Mouse (Mus musculus) stomach, embryonic 15.5 days (tissue): ENCODE results near the gene Prss57. TPM values are rescaled to one million over a fixed set of nuclear protein-coding genes. Genes with fewer than 3 reads are reported as not detected.
"Not testable (repeated sequence)": the region's sequence is repeated elsewhere in the genome, so short reads cannot be mapped to it uniquely, and the experiment has no call there.

ENCODE experiments used
- ATAC-seq: fragments of 200-750 bp; cut with Nextera tagmentation; 2 replicates; pipeline ENCODE4 v1.8.0; 2017; ENCODE audit warnings: low read depth, moderate number of reproducible peaks, moderate TSS enrichment; ENCODE audit not compliant: insufficient read depth, low FRiP score
- H3K27ac ChIP-seq: fragments of 300-500 bp; sonication (generic); 2 replicates; pipeline ENCODE4 v1.5.1; 2015; ENCODE audit warnings: mild to moderate bottlenecking, inconsistent platforms
- H3K27me3 ChIP-seq: fragments of 300-500 bp; sonication (generic); replicated peaks from 2 replicates; pipeline ENCODE4 v1.6.1; 2015; ENCODE audit warnings: inconsistent platforms
- H3K36me3 ChIP-seq: fragments of 300-500 bp; sonication (generic); 2 replicates; pipeline ENCODE4 v1.6.1; 2015; ENCODE audit warnings: inconsistent platforms
- H3K4me1 ChIP-seq: fragments of 300-500 bp; sonication (generic); 2 replicates; pipeline ENCODE4 v1.6.1; 2015; ENCODE audit warnings: inconsistent platforms
- H3K4me2 ChIP-seq: fragments of 300-500 bp; sonication (generic); 2 replicates; pipeline ENCODE4 v1.6.1; 2015; ENCODE audit warnings: mild to moderate bottlenecking, inconsistent platforms
- H3K4me3 ChIP-seq: fragments of 300-500 bp; sonication (generic); replicated peaks from 2 replicates; pipeline ENCODE4 v1.5.1; 2015; ENCODE audit warnings: inconsistent platforms
- H3K9ac ChIP-seq: fragments of 300-500 bp; sonication (generic); 2 replicates; pipeline ENCODE4 v1.6.1; 2015; ENCODE audit warnings: inconsistent platforms
- H3K9me3 ChIP-seq: fragments of 300-500 bp; sonication (generic); 2 replicates; pipeline ENCODE4 v1.6.1; 2016; ENCODE audit warnings: inconsistent platforms
- WGBS: fragments of 180-500 bp; shearing (Covaris S2); methylation state at CpG from one replicate; pipeline ENCODE4 v1.1.7; 2015; 5-methylcytosine and 5-hydroxymethylcytosine counted together
- polyA plus RNA-seq: library from polyadenylated mRNA; unstranded; fragments of >200 nt; fragmentation: Nextera tagmentation; extraction: Ambion mirVana; gene quantifications from 2 replicates; pipeline ENCODE4 v1.2.1, GENCODE M21; 2015

Gene Prss57
- polyA plus RNA-seq, 1 experiment from 2014 or later = 0.31 TPM

GRCm38 (mm10) chr10:79765228-79765745, 25.5 kb downstream of the Prss57 start:
- Histone ChIP-seq H3K27ac (no peak overlapping the region), H3K9ac (peak overlapping the region; percentile 30; the same call in 1 of the 2 replicates), H3K4me1 (peaks cover 35% of the 10 kb centered on the region), H3K4me2 (peak overlapping the region; percentile 80), H3K4me3 (peak overlapping the region; percentile 91), H3K36me3 (peaks cover 17% of the 10 kb centered on the region), H3K9me3 (no peaks in the 10 kb centered on the region), H3K27me3 (no peaks in the 10 kb centered on the region)
- no peak for ATAC-seq
- WGBS = 65% methylated on average over 2 of the region's 2 CpGs

- Histone ChIP-seq H3K27me3 (no peaks in the 10 kb centered on the region), H3K9ac (no peak overlapping the region), H3K4me1 (peaks cover 35% of the 10 kb centered on the region), H3K36me3 (peaks cover 19% of the 10 kb centered on the region), H3K9me3 (no peaks in the 10 kb centered on the region), H3K4me3 (no peak overlapping the region), H3K4me2 (no peak overlapping the region), H3K27ac (no peak overlapping the region)
- WGBS = 70% methylated on average over 7 of the region's 7 CpGs
- no peak for ATAC-seq
These were observed 26.5 kb downstream of the Prss57 start for GRCm38 (mm10) chr10:79764234-79764633.

GRCm38 (mm10) chr10:79762875-79763274, 27.9 kb downstream of the Prss57 start:
- no peak overlapping the region for H3K9ac ChIP-seq
- H3K4me3 ChIP-seq = no peak overlapping the region
- H3K27ac ChIP-seq = no peak overlapping the region
- H3K4me2 ChIP-seq = no peak overlapping the region
- H3K27me3 ChIP-seq = no peaks in the 10 kb centered on the region
- ATAC-seq = no peak
- H3K4me1 ChIP-seq = peaks cover 27% of the 10 kb centered on the region
- H3K36me3 ChIP-seq = peaks cover 31% of the 10 kb centered on the region
- H3K9me3 ChIP-seq = no peaks in the 10 kb centered on the region
- 82% methylated on average over 3 of the region's 3 CpGs for WGBS

- peaks cover 45% of the 10 kb centered on the region for H3K36me3 ChIP-seq
- no peak overlapping the region for H3K9ac ChIP-seq
- WGBS = 88% methylated on average over 11 of the region's 11 CpGs
- no peak overlapping the region for H3K4me3 ChIP-seq
- H3K4me1 ChIP-seq = peaks cover 22% of the 10 kb centered on the region
- no peak for ATAC-seq
- H3K27ac ChIP-seq = no peak overlapping the region
- no peaks in the 10 kb centered on the region for H3K27me3 ChIP-seq
- no peak overlapping the region for H3K4me2 ChIP-seq
- H3K9me3 ChIP-seq = no peaks in the 10 kb centered on the region
These were observed 30.1 kb downstream of the Prss57 start for GRCm38 (mm10) chr10:79760603-79761143.

GRCm38 (mm10) chr10:79759675-79760074, 31.1 kb downstream of the Prss57 start:
- not testable (repeated sequence) for H3K9me3 ChIP-seq, H3K4me3 ChIP-seq, ATAC-seq, H3K4me2 ChIP-seq, H3K27ac ChIP-seq, H3K27me3 ChIP-seq, H3K9ac ChIP-seq
- Histone ChIP-seq H3K36me3 (peaks cover 45% of the 10 kb centered on the region), H3K4me1 (peaks cover 17% of the 10 kb centered on the region; the same call in 1 of the 2 replicates)
- WGBS = 100% methylated on average over 1 of the region's 1 CpGs

- Histone ChIP-seq H3K9me3 (no peaks in the 10 kb centered on the region), H3K27me3 (no peaks in the 10 kb centered on the region), H3K4me2 (no peak overlapping the region), H3K4me3 (no peak overlapping the region), H3K36me3 (peaks cover 40% of the 10 kb centered on the region), H3K9ac (no peak overlapping the region), H3K4me1 (0 out of 2 replicates have a peak, but pooled peaks cover 4% of the 10 kb centered on the region), H3K27ac (no peak overlapping the region)
- WGBS = 90% methylated on average over 24 of the region's 24 CpGs
- ATAC-seq = no peak
These were observed 34.1 kb downstream of the Prss57 start for GRCm38 (mm10) chr10:79756660-79757059.

- H3K9ac ChIP-seq = no peak overlapping the region
- H3K27ac ChIP-seq = no peak overlapping the region
- no peak overlapping the region for H3K4me2 ChIP-seq
- no peaks in the 10 kb centered on the region for H3K9me3 ChIP-seq
- H3K36me3 ChIP-seq = peaks cover 32% of the 10 kb centered on the region
- no peaks in the 10 kb centered on the region for H3K27me3 ChIP-seq
- H3K4me1 ChIP-seq = 0 out of 2 replicates have a peak, but pooled peaks cover 4% of the 10 kb centered on the region
- 82% methylated on average over 3 of the region's 3 CpGs for WGBS
- ATAC-seq = no peak
- H3K4me3 ChIP-seq = no peak overlapping the region
These were observed 34.9 kb downstream of the Prss57 start for GRCm38 (mm10) chr10:79755854-79756253.

GRCm38 (mm10) chr10:79754856-79755516, 35.8 kb downstream of the Prss57 start, which contains the start of gene Fgf22:
Fgf22 (plus strand) TSS chr10:79755076.
- Histone ChIP-seq H3K4me1 (0 out of 2 replicates have a peak, but pooled peaks cover 4% of the 10 kb centered on the region), H3K36me3 (peaks cover 28% of the 10 kb centered on the region), H3K27me3 (no peaks in the 10 kb centered on the region), H3K9ac (0 out of 2 replicates have a peak within 1 kb of the TSS, but pooled peaks have one; percentile 16), H3K9me3 (no peaks in the 10 kb centered on the region), H3K27ac (no peak within 1 kb of the TSS), H3K4me3 (peak within 1 kb of the TSS; percentile 27), H3K4me2 (peak within 1 kb of the TSS; percentile 63)
- peak; percentile 84 for ATAC-seq
- 1% methylated on average over 36 of the region's 36 CpGs for WGBS

GRCm38 (mm10) chr10:79748496-79748895, 42.3 kb downstream of the Prss57 start:
- no peak for ATAC-seq
- WGBS = 79% methylated on average over 6 of the region's 6 CpGs
- Histone ChIP-seq H3K4me1 (peaks cover 6% of the 10 kb centered on the region; the same call in 1 of the 2 replicates), H3K4me2 (no peak overlapping the region), H3K27ac (no peak overlapping the region), H3K9me3 (no peaks in the 10 kb centered on the region), H3K36me3 (peaks cover under 1% of the 10 kb centered on the region; the same call in 1 of the 2 replicates), H3K27me3 (no peaks in the 10 kb centered on the region), H3K9ac (no peak overlapping the region), H3K4me3 (no peak overlapping the region)

- no peaks in the 10 kb centered on the region for H3K27me3 ChIP-seq
- H3K36me3 ChIP-seq = peaks cover 16% of the 10 kb centered on the region
- H3K9ac ChIP-seq = no peak overlapping the region
- H3K4me1 ChIP-seq = peaks cover 6% of the 10 kb centered on the region; the same call in 1 of the 2 replicates
- 21% methylated on average over 6 of the region's 6 CpGs for WGBS
- H3K4me2 ChIP-seq = peak overlapping the region; percentile 52
- H3K4me3 ChIP-seq = no peak overlapping the region; the same call in 1 of the 2 replicates
- peak; percentile 54; the same call in 1 of the 2 replicates for ATAC-seq
- no peaks in the 10 kb centered on the region for H3K9me3 ChIP-seq
- H3K27ac ChIP-seq = no peak overlapping the region
These were observed 44.0 kb downstream of the Prss57 start for GRCm38 (mm10) chr10:79746774-79747151.

GRCm38 (mm10) chr10:79745898-79746773, 44.6 kb downstream of the Prss57 start, which contains the start of gene Polrmt:
Polrmt (minus strand) TSS chr10:79746581.
- ATAC-seq = peak; percentile 98
- Histone ChIP-seq H3K27me3 (no peaks in the 10 kb centered on the region), H3K9me3 (no peaks in the 10 kb centered on the region), H3K4me1 (peaks cover 6% of the 10 kb centered on the region; the same call in 1 of the 2 replicates), H3K9ac (peak within 1 kb of the TSS; percentile 42), H3K4me2 (peak within 1 kb of the TSS; percentile 61), H3K27ac (no peak within 1 kb of the TSS), H3K36me3 (peaks cover 22% of the 10 kb centered on the region), H3K4me3 (peak within 1 kb of the TSS; percentile 60)
- WGBS = 3% methylated on average over 38 of the region's 38 CpGs
